Mouse (Mus musculus) MEL (cell line): Measurements from ENCODE around the gene Stk11.

Experiments used
- EP300 ChIP-seq, 2 experiments: IDR thresholded peaks; 2 replicates each; pipeline ENCODE4 v1.6.1; 2011; ENCODE audit warnings: improper control_type of control experiment in 2 of 2, low read length in 2 of 2, low read depth in 1 of 2, mild to moderate bottlenecking in 1 of 2
- POLR2A ChIP-seq, 2 experiments: IDR thresholded peaks; 2 replicates each; pipeline ENCODE4 v1.6.1; 2011 to 2012; ENCODE audit warnings: low read length in 2 of 2, mild to moderate bottlenecking in 2 of 2, control low read depth in 1 of 2, improper control_type of control experiment in 1 of 2, low read depth in 1 of 2, moderate library complexity in 1 of 2; ENCODE audit not compliant: control insufficient read depth in 1 of 2, insufficient read depth in 1 of 2, poor library complexity in 1 of 2
- USF1 ChIP-seq: IDR thresholded peaks from 2 replicates; pipeline ENCODE4 v1.6.1; 2014; ENCODE audit warnings: low read depth, mild to moderate bottlenecking, inconsistent platforms, low read length, improper control_type of control experiment, moderate library complexity
- ZC3H11A ChIP-seq: IDR thresholded peaks from 2 replicates; pipeline ENCODE4 v1.6.1; 2012; ENCODE audit warnings: low read depth, mild to moderate bottlenecking, inconsistent platforms, low read length, improper control_type of control experiment

- TF ChIP-seq ZC3H11A (no peak), POLR2A (IDR thresholded peaks at IDR 0.05; ENCODE audit: control insufficient read depth in 1 of 2, insufficient read depth in 1 of 2, low read depth in 1 of 2, low read length in 2 of 2, poor library complexity in 1 of 2) (no peak), USF1 (no peak), EP300 (IDR thresholded peaks at IDR 0.05; ENCODE audit: low read depth in 1 of 2, low read length in 2 of 2) (no peak)
These were observed 57.8 kb downstream of the Stk11 start for GRCm38 (mm10) chr10:80173358-80173757.
